Comparison of ENCODE assay signal across 18 mouse cellular contexts in the genomic region with DNA sequence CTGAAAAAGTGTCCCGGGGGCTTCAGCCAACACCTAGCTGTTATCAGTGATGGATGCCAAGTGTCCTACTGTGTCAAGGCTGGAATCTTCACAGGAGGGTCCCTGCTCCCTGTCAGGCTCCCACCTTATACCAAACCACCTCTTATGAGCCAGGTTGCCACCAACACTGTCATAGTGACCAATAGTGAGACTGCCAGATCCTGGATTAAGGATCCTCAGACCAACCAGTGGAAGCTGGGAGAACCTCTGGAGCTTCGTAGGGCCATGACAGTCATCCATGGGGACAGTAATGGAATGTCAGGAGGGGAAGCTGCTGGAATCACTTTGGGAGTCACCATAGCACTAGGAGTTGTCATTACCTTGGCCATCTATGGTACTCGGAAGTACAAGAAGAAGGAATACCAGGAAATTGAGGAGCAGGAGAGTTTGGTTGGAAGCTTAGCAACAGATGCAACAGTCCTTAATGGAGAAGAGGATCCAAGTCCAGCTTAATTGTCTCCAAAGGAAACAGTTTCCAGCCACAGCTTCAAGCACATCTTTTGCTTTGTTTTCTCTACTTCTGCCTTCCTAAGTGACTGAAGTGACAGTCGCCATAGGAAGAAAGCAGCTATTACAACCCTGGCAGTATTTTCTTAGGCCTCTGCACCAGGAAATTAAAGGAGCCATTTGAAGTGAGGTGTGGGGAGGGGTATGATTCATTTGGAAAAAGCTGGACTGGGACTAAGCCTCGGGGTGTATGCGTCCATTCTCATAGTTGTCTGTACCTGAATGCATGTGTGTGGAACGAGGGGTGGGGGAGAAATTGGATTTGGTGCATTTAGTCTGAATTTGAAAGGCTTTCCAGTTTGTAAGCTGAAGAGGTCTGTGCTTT. TPM values are rescaled to one million over a fixed set of nuclear protein-coding genes. Genes with fewer than 3 reads are reported as not detected.
DNase-seq lines count a peak whose midpoint lies in the region; ATAC-seq and TF ChIP-seq lines count a peak whose summit lies in the region.
"Had no signal": no experiment of that assay in that cellular context is flagged by ENCODE, and none has a peak within 500 bp of the region (broad histone marks: within the 10 kb centered on the region; RNA-seq: fewer than 3 reads in every experiment).

No protein-coding gene starts in this region.

- peak; percentile 42 for DNase-seq in forebrain, embryonic 11.5 days (ENCODE audit: low spot score)
- no peak for DNase-seq in forebrain, postnatal 0 days
- DNase-seq in liver, embryonic 13.5 days: no peak
- DNase-seq in liver, embryonic 11.5 days (ENCODE audit: low spot score): no peak
- peak; percentile 9 to 56 for DNase-seq in spleen, postnatal 4 days (ENCODE audit: low spot score in 2 of 2)
- no peak for DNase-seq in spleen, postnatal 36 days (ENCODE audit: low spot score in 2 of 2)
- no peak for DNase-seq in left cerebral cortex, adult 11 months (ENCODE audit: low spot score)
- DNase-seq: cerebellum, adult 8-10 months; layer of hippocampus, adult 9-11 months; thymus, adult 2 months had no signal

- TF ChIP-seq CTCF in forebrain, postnatal 0 days (IDR thresholded peaks at IDR 0.05; ENCODE audit: low read depth): no peak

- H3K4me3 ChIP-seq in forebrain, embryonic 11.5 days (ENCODE audit: low read depth, low read length): no peak overlapping the region
- no peak overlapping the region for H3K4me3 ChIP-seq in forebrain, postnatal 0 days (ENCODE audit: low read depth, low read length)
- H3K4me3 ChIP-seq in liver, embryonic 13.5 days (replicated peaks): peak overlapping the region; percentile 14
- no peak overlapping the region for H3K4me3 ChIP-seq in liver, embryonic 11.5 days (ENCODE audit: low read depth, low read length)
- H3K4me3 ChIP-seq: embryonic facial prominence, embryonic 12.5 days; heart, embryonic 12.5 days; hindbrain, embryonic 15.5 days; limb, embryonic 13.5 days had no signal

- no peaks in the 10 kb centered on the region for H3K27me3 ChIP-seq in forebrain, embryonic 11.5 days (ENCODE audit: control insufficient read depth, insufficient read depth, low read length)
- H3K27me3 ChIP-seq in forebrain, postnatal 0 days (ENCODE audit: insufficient read depth, low read length): no peaks in the 10 kb centered on the region
- no peaks in the 10 kb centered on the region for H3K27me3 ChIP-seq in liver, embryonic 13.5 days
- no peaks in the 10 kb centered on the region for H3K27me3 ChIP-seq in liver, embryonic 11.5 days (replicated peaks; ENCODE audit: control insufficient read depth, insufficient read depth, low read length)
- H3K27me3 ChIP-seq: embryonic facial prominence, embryonic 12.5 days; heart, embryonic 12.5 days; hindbrain, embryonic 15.5 days; limb, embryonic 13.5 days had no signal

- WGBS in forebrain, embryonic 11.5 days: 58% methylated on average over 7 of the region's 7 CpGs
- WGBS in forebrain, postnatal 0 days: 51% methylated on average over 7 of the region's 7 CpGs
- WGBS in liver, embryonic 13.5 days (ENCODE audit: insufficient replicate concordance): 57% methylated on average over 7 of the region's 7 CpGs
- WGBS in liver, embryonic 11.5 days: 79% methylated on average over 7 of the region's 7 CpGs

- H3K9ac ChIP-seq in forebrain, embryonic 11.5 days (ENCODE audit: low read length): no peak overlapping the region
- no peak overlapping the region for H3K9ac ChIP-seq in forebrain, postnatal 0 days
- H3K9ac ChIP-seq in liver, embryonic 13.5 days: no peak overlapping the region
- no peak overlapping the region for H3K9ac ChIP-seq in liver, embryonic 11.5 days (ENCODE audit: low read depth, low read length)
- H3K9ac ChIP-seq: embryonic facial prominence, embryonic 12.5 days; heart, embryonic 12.5 days; hindbrain, embryonic 15.5 days; limb, embryonic 13.5 days had no signal

- peak; percentile 55 for ATAC-seq in forebrain, embryonic 11.5 days (replicated peaks; ENCODE audit: low FRiP score)
- no peak for ATAC-seq in forebrain, postnatal 0 days
- no peak for ATAC-seq in liver, embryonic 13.5 days (ENCODE audit: low read depth)
- no peak for ATAC-seq in liver, embryonic 11.5 days (replicated peaks; ENCODE audit: low FRiP score)
- ATAC-seq in granulocyte monocyte progenitor cell, adult 5-6 weeks (replicated peaks; ENCODE audit: poor library complexity, severe bottlenecking): no peak

- H3K4me1 ChIP-seq in forebrain, embryonic 11.5 days (replicated peaks; ENCODE audit: control insufficient read depth, insufficient read depth, low read length): no peaks in the 10 kb centered on the region
- no peaks in the 10 kb centered on the region for H3K4me1 ChIP-seq in forebrain, postnatal 0 days (ENCODE audit: insufficient read depth)
- no peaks in the 10 kb centered on the region for H3K4me1 ChIP-seq in liver, embryonic 13.5 days (replicated peaks)
- no peaks in the 10 kb centered on the region for H3K4me1 ChIP-seq in liver, embryonic 11.5 days (replicated peaks; ENCODE audit: control insufficient read depth, insufficient read depth, low read length)
- H3K4me1 ChIP-seq: embryonic facial prominence, embryonic 12.5 days; hindbrain, embryonic 15.5 days had no signal

- H3K27ac ChIP-seq in forebrain, embryonic 11.5 days (ENCODE audit: low read depth, low read length): no peak overlapping the region
- no peak overlapping the region for H3K27ac ChIP-seq in forebrain, postnatal 0 days (ENCODE audit: low read depth, low read length)
- no peak overlapping the region for H3K27ac ChIP-seq in liver, embryonic 13.5 days
- H3K27ac ChIP-seq in liver, embryonic 11.5 days (ENCODE audit: low read depth, low read length): no peak overlapping the region
- H3K27ac ChIP-seq: embryonic facial prominence, embryonic 12.5 days; hindbrain, embryonic 15.5 days; limb, embryonic 13.5 days had no signal

- H3K9me3 ChIP-seq in forebrain, embryonic 11.5 days (ENCODE audit: control insufficient read depth, low read length): no peaks in the 10 kb centered on the region
- no peaks in the 10 kb centered on the region for H3K9me3 ChIP-seq in forebrain, postnatal 0 days (ENCODE audit: low read length)
- H3K9me3 ChIP-seq in liver, embryonic 13.5 days (replicated peaks): no peaks in the 10 kb centered on the region
- no peaks in the 10 kb centered on the region for H3K9me3 ChIP-seq in liver, embryonic 11.5 days (ENCODE audit: control insufficient read depth, low read length)
- H3K9me3 ChIP-seq: embryonic facial prominence, embryonic 12.5 days; heart, embryonic 12.5 days; hindbrain, embryonic 15.5 days; limb, embryonic 13.5 days had no signal

- no peaks in the 10 kb centered on the region; the same call in 1 of the 2 replicates for H3K36me3 ChIP-seq in forebrain, embryonic 11.5 days (ENCODE audit: control insufficient read depth, insufficient read depth, low read length)
- H3K36me3 ChIP-seq in forebrain, postnatal 0 days (ENCODE audit: insufficient read depth): peaks cover 6% of the 10 kb centered on the region; the same call in 1 of the 2 replicates
- H3K36me3 ChIP-seq in liver, embryonic 13.5 days: no peaks in the 10 kb centered on the region; the same call in 1 of the 2 replicates
- H3K36me3 ChIP-seq in liver, embryonic 11.5 days (ENCODE audit: control insufficient read depth, insufficient read depth, low read length): no peaks in the 10 kb centered on the region
- H3K36me3 ChIP-seq: embryonic facial prominence, embryonic 12.5 days; heart, embryonic 12.5 days; limb, embryonic 13.5 days had no signal

- H3K4me2 ChIP-seq in forebrain, embryonic 11.5 days (ENCODE audit: low read depth, low read length, severe bottlenecking): no peak overlapping the region
- H3K4me2 ChIP-seq in forebrain, postnatal 0 days (ENCODE audit: low read depth): no peak overlapping the region
- no peak overlapping the region for H3K4me2 ChIP-seq in liver, embryonic 13.5 days
- H3K4me2 ChIP-seq in liver, embryonic 11.5 days: no peak overlapping the region
- H3K4me2 ChIP-seq: embryonic facial prominence, embryonic 12.5 days; heart, embryonic 12.5 days; hindbrain, embryonic 15.5 days; limb, embryonic 13.5 days had no signal

RNA-seq across cellular contexts. Expression of gene Mpeg1, which starts 2.5 kb away (rescaled TPM):
- polyA plus RNA-seq in forebrain, embryonic 11.5 days (2014; fragmentation: Nextera tagmentation; extraction: Ambion mirVana): 0.28 and 0.41 TPM in 2 replicates
- 3.2 and 3.5 TPM in 2 replicates for total RNA-seq in forebrain, postnatal 0 days (2014; rRNA removed)
- polyA plus RNA-seq in forebrain, postnatal 0 days (2015; fragmentation: Nextera tagmentation; extraction: Ambion mirVana): 0.63 and 1.1 TPM in 2 replicates
- 1.0 TPM in 2 replicates for polyA plus RNA-seq in liver, embryonic 13.5 days (2015; fragmentation: Nextera tagmentation; extraction: Ambion mirVana)
- 0.81 and 1.2 TPM in 2 replicates for polyA plus RNA-seq in liver, embryonic 11.5 days (2014; fragmentation: Nextera tagmentation; extraction: Ambion mirVana)
- 62.2 and 69.2 TPM in 2 replicates for total RNA-seq in granulocyte monocyte progenitor cell, adult 5-6 weeks (2014; fragmentation: Nextera tagmentation)
- 53.0 and 54.8 TPM in 2 replicates for total RNA-seq in granulocyte monocyte progenitor cell, adult 5-6 weeks (2017)

RNA-seq across cellular contexts. Expression of gene Pfpl, which starts 35.4 kb away (rescaled TPM):
- not detected in 2 replicates for polyA plus RNA-seq in forebrain, embryonic 11.5 days (2014; fragmentation: Nextera tagmentation; extraction: Ambion mirVana)
- not detected in 2 replicates for total RNA-seq in forebrain, postnatal 0 days (2014; rRNA removed)
- polyA plus RNA-seq in forebrain, postnatal 0 days (2015; fragmentation: Nextera tagmentation; extraction: Ambion mirVana): 0.04 TPM in 1 of 2 replicates, not detected in the other
- not detected in 2 replicates for polyA plus RNA-seq in liver, embryonic 13.5 days (2015; fragmentation: Nextera tagmentation; extraction: Ambion mirVana)
- polyA plus RNA-seq in liver, embryonic 11.5 days (2014; fragmentation: Nextera tagmentation; extraction: Ambion mirVana): not detected in 2 replicates
- not detected in 2 replicates for total RNA-seq in granulocyte monocyte progenitor cell, adult 5-6 weeks (2014; fragmentation: Nextera tagmentation)
- total RNA-seq in granulocyte monocyte progenitor cell, adult 5-6 weeks (2017): not detected in 2 replicates
- total RNA-seq: ES-E14 had no signal
- polyA plus RNA-seq: embryonic facial prominence, embryonic 12.5 days; frontal cortex, adult 2 months; heart, embryonic 12.5 days; hindbrain, embryonic 15.5 days; kidney, embryonic 14.5 days; limb, embryonic 13.5 days had no signal

RNA-seq across cellular contexts. Expression of gene Dtx4, which starts 38.2 kb away (rescaled TPM):
- polyA plus RNA-seq in forebrain, embryonic 11.5 days (2014; fragmentation: Nextera tagmentation; extraction: Ambion mirVana): 39.8 and 40.2 TPM in 2 replicates
- total RNA-seq in forebrain, postnatal 0 days (2014; rRNA removed): 43.2 and 48.8 TPM in 2 replicates
- 20.6 and 21.2 TPM in 2 replicates for polyA plus RNA-seq in forebrain, postnatal 0 days (2015; fragmentation: Nextera tagmentation; extraction: Ambion mirVana)
- polyA plus RNA-seq in liver, embryonic 13.5 days (2015; fragmentation: Nextera tagmentation; extraction: Ambion mirVana): 1.6 and 1.9 TPM in 2 replicates
- polyA plus RNA-seq in liver, embryonic 11.5 days (2014; fragmentation: Nextera tagmentation; extraction: Ambion mirVana): 3.8 and 4.9 TPM in 2 replicates
- 48.3 and 48.4 TPM in 2 replicates for total RNA-seq in granulocyte monocyte progenitor cell, adult 5-6 weeks (2014; fragmentation: Nextera tagmentation)
- 38.7 and 47.3 TPM in 2 replicates for total RNA-seq in granulocyte monocyte progenitor cell, adult 5-6 weeks (2017)

RNA-seq across cellular contexts. Expression of gene Olfr1441, which starts 45.9 kb away (rescaled TPM):
- not detected in 2 replicates for polyA plus RNA-seq in forebrain, embryonic 11.5 days (2014; fragmentation: Nextera tagmentation; extraction: Ambion mirVana)
- total RNA-seq in forebrain, postnatal 0 days (2014; rRNA removed): not detected in 2 replicates
- polyA plus RNA-seq in forebrain, postnatal 0 days (2015; fragmentation: Nextera tagmentation; extraction: Ambion mirVana): not detected in 2 replicates
- not detected in 2 replicates for polyA plus RNA-seq in liver, embryonic 13.5 days (2015; fragmentation: Nextera tagmentation; extraction: Ambion mirVana)
- not detected in 2 replicates for polyA plus RNA-seq in liver, embryonic 11.5 days (2014; fragmentation: Nextera tagmentation; extraction: Ambion mirVana)
- total RNA-seq in granulocyte monocyte progenitor cell, adult 5-6 weeks (2014; fragmentation: Nextera tagmentation): not detected in 2 replicates
- total RNA-seq in granulocyte monocyte progenitor cell, adult 5-6 weeks (2017): not detected in 2 replicates
- polyA plus RNA-seq: embryonic facial prominence, embryonic 12.5 days; frontal cortex, adult 2 months; heart, embryonic 12.5 days; hindbrain, embryonic 15.5 days; kidney, embryonic 14.5 days; limb, embryonic 13.5 days; thymus, adult 2 months had no signal

Comparison
In these comparisons a context has a peak if more than half of its experiments do, and no peak if none do; other contexts are left out.
1. DNase-seq: peak in forebrain, embryonic 11.5 days (single experiment) and spleen, postnatal 4 days (2 of 2); none in forebrain, postnatal 0 days (single experiment), liver, embryonic 13.5 days (single experiment), liver, embryonic 11.5 days (single experiment), spleen, postnatal 36 days (0 of 2) and left cerebral cortex, adult 11 months (single experiment).